Mouse (Mus musculus) kidney, embryonic 16.5 days (tissue): Measurements from ENCODE around the gene Klhl29. TPM values are rescaled to one million over a fixed set of nuclear protein-coding genes. Genes with fewer than 3 reads are reported as not detected.

ENCODE experiments used
- ATAC-seq: fragments of 200-750 bp; cut with Nextera tagmentation; 2 replicates; pipeline ENCODE4 v1.8.0; 2017; ENCODE audit warnings: moderate TSS enrichment; ENCODE audit not compliant: low FRiP score, low TSS enrichment
- H3K27ac ChIP-seq: fragments of 300-500 bp; sonication (generic); 2 replicates; pipeline ENCODE4 v1.5.1; 2014; ENCODE audit warnings: low read length
- H3K27me3 ChIP-seq: fragments of 300-500 bp; sonication (generic); 2 replicates; pipeline ENCODE4 v1.6.1; 2014; ENCODE audit warnings: low read length, control low read depth, mixed read lengths; ENCODE audit not compliant: insufficient read depth
- H3K36me3 ChIP-seq: fragments of 300-500 bp; sonication (generic); 2 replicates; pipeline ENCODE4 v1.6.1; 2014; ENCODE audit warnings: low read length, control low read depth, mixed read lengths; ENCODE audit not compliant: insufficient read depth
- H3K4me1 ChIP-seq: fragments of 300-500 bp; sonication (generic); 2 replicates; pipeline ENCODE4 v1.6.1; 2014; ENCODE audit warnings: low read length, control low read depth, mixed read lengths; ENCODE audit not compliant: insufficient read depth
- H3K4me2 ChIP-seq: fragments of 300-500 bp; sonication (generic); replicated peaks from 2 replicates; pipeline ENCODE4 v1.6.1; 2014; ENCODE audit warnings: low read depth, low read length
- H3K4me3 ChIP-seq: fragments of 300-500 bp; sonication (generic); 2 replicates; pipeline ENCODE4 v1.5.1; 2014; ENCODE audit warnings: mild to moderate bottlenecking, low read length
- H3K9ac ChIP-seq: fragments of 300-500 bp; sonication (generic); replicated peaks from 2 replicates; pipeline ENCODE4 v1.6.1; 2014; ENCODE audit warnings: low read length
- H3K9me3 ChIP-seq: fragments of 300-500 bp; sonication (generic); 2 replicates; pipeline ENCODE4 v1.6.1; 2016; ENCODE audit warnings: low read length, control low read depth
- WGBS: fragments of 180-500 bp; shearing (Covaris S2); extraction: QIAGEN DNeasy Blood & Tissue Kit; methylation state at CpG from one replicate; pipeline ENCODE4 v1.1.7; 2014; 5-methylcytosine and 5-hydroxymethylcytosine counted together
- polyA plus RNA-seq: library from polyadenylated mRNA; unstranded; fragments of >200 nt; fragmentation: Nextera tagmentation; extraction: Ambion mirVana; gene quantifications from 2 replicates; pipeline ENCODE4 v1.2.1, GENCODE M21; 2015

The Klhl29 gene
- polyA plus RNA-seq, 1 experiment from 2014 or later: 0.51 TPM

DNA sequence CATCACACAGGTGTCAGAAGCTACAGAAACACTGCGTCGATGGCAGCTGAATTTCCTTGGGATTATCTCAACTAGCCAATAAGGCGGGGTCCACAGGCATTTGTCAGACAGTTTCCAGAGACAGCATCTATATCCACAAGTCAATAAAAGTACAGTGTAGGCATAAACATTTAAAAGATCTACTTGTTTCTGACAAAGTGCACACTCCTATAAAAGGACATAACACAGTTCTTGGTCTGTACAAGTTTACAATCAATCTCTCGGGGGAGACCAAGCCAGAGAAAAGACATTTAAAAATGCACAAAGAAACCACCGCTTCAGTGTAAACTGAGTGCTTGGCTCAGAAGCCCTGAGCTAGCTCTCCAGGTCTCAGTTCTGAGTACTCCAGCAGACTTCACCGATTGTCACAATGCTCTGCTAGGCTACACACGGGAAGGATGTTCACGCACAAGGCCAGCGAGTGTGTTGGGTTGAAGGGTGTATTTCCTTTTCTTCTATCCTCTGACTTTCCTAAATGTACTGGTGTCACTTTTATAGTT lies 59.4 kb downstream of the Klhl29 start:
- no peaks in the 10 kb centered on the region for H3K36me3 ChIP-seq
- H3K9ac ChIP-seq: no peak overlapping the region
- no peak overlapping the region for H3K4me3 ChIP-seq
- H3K4me1 ChIP-seq: peaks cover 6% of the 10 kb centered on the region
- H3K27me3 ChIP-seq: no peaks in the 10 kb centered on the region
- ATAC-seq: no peak
- H3K9me3 ChIP-seq: no peaks in the 10 kb centered on the region
- no peak overlapping the region for H3K27ac ChIP-seq
- 65% methylated on average over 9 of the region's 9 CpGs for WGBS
- H3K4me2 ChIP-seq: no peak overlapping the region

- no peak overlapping the region for H3K9ac ChIP-seq
- ATAC-seq: no peak
- no peak overlapping the region for H3K4me3 ChIP-seq
- no peaks in the 10 kb centered on the region for H3K9me3 ChIP-seq
- H3K4me1 ChIP-seq: no peaks in the 10 kb centered on the region
- no peak overlapping the region for H3K4me2 ChIP-seq
- H3K27me3 ChIP-seq: no peaks in the 10 kb centered on the region
- no peak overlapping the region for H3K27ac ChIP-seq
- 91% methylated on average over 2 of the region's 2 CpGs for WGBS
- no peaks in the 10 kb centered on the region for H3K36me3 ChIP-seq
These were observed 67.6 kb downstream of the Klhl29 start for GRCm38 (mm10) chr12:5307923-5308322.

GRCm38 (mm10) chr12:5305466-5305865 lies 70.0 kb downstream of the Klhl29 start:
- H3K9ac ChIP-seq: no peak overlapping the region
- H3K27me3 ChIP-seq: no peaks in the 10 kb centered on the region
- H3K36me3 ChIP-seq: no peaks in the 10 kb centered on the region
- H3K4me1 ChIP-seq: no peaks in the 10 kb centered on the region
- H3K9me3 ChIP-seq: no peaks in the 10 kb centered on the region
- 49% methylated on average over 1 of the region's 1 CpGs for WGBS
- H3K27ac ChIP-seq: no peak overlapping the region
- ATAC-seq: no peak
- no peak overlapping the region for H3K4me3 ChIP-seq
- H3K4me2 ChIP-seq: no peak overlapping the region

DNA sequence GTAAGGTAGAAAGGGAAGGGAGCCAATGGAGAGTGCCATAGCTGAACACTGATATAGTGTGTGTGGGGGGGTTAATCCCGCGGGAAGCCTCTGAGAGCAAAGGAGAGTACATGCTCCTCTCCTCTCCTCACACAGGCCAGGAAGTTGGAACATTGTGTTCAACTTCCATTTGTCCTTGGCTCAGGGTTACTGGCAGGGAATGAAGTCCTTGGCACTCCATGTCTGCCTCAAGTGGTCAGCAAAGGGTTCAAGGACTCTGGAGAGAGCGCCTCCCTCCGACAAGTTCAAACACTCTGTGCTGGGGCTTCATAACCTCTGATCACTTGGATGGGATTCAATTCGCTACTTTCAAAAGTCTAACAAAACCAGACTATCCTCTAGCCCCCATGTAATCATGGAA lies 71.6 kb downstream of the Klhl29 start:
- 91% methylated on average over 5 of the region's 5 CpGs for WGBS
- H3K4me2 ChIP-seq: no peak overlapping the region
- H3K9me3 ChIP-seq: no peaks in the 10 kb centered on the region
- no peak overlapping the region for H3K9ac ChIP-seq
- no peaks in the 10 kb centered on the region for H3K4me1 ChIP-seq
- no peak overlapping the region for H3K4me3 ChIP-seq
- H3K36me3 ChIP-seq: no peaks in the 10 kb centered on the region
- H3K27me3 ChIP-seq: no peaks in the 10 kb centered on the region
- no peak overlapping the region for H3K27ac ChIP-seq
- no peak for ATAC-seq

DNA sequence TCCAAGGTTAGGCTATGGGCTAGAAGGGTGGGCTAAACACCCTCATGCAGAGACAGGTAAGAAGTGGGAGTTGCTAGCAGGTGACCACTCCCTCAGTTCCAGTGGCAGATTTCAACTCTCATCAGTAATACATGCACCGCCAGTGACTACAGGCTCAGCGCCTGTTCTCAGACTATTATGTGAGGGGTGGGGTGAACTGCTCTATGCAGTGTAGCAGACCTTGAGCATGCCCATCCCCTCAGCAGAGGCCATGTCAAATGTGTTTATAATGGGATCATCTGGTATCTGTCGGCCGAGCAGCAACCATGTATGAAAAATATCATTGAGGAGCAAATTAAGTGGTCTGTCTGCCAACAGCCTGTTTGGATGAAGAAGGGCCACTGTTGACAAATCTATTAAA lies 72.4 kb downstream of the Klhl29 start:
- no peaks in the 10 kb centered on the region for H3K36me3 ChIP-seq
- no peaks in the 10 kb centered on the region for H3K27me3 ChIP-seq
- no peak overlapping the region for H3K4me2 ChIP-seq
- 85% methylated on average over 4 of the region's 4 CpGs for WGBS
- H3K9ac ChIP-seq: no peak overlapping the region
- H3K27ac ChIP-seq: no peak overlapping the region
- no peaks in the 10 kb centered on the region for H3K9me3 ChIP-seq
- H3K4me1 ChIP-seq: no peaks in the 10 kb centered on the region
- no peak for ATAC-seq
- H3K4me3 ChIP-seq: no peak overlapping the region

GRCm38 (mm10) chr12:5301841-5302240 lies 73.6 kb downstream of the Klhl29 start:
- Histone ChIP-seq H3K4me1 (no peaks in the 10 kb centered on the region), H3K27me3 (no peaks in the 10 kb centered on the region), H3K4me3 (no peak overlapping the region), H3K9me3 (no peaks in the 10 kb centered on the region), H3K36me3 (no peaks in the 10 kb centered on the region), H3K9ac (no peak overlapping the region), H3K4me2 (no peak overlapping the region), H3K27ac (no peak overlapping the region)
- ATAC-seq: no peak
- 65% methylated on average over 5 of the region's 5 CpGs for WGBS

DNA sequence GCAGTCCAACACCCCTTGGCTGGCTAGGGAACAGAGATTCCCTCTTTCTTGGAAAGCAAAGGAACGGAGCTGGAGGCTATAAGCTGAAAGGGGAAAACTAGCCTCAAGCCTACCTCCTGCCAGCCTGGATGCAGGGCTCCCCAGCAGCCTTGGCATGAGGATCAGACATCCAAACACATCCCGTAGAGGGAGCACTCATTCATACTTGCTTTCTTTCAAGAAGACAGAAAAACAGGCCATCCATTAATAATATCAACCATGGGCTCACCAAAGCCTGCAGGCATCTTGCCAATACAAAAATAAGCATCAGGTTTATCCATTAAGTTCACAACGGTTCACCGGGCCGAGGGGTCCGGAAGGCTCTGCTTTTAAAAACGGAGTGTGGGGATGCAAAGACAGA lies 79.1 kb downstream of the Klhl29 start:
- H3K27ac ChIP-seq: no peak overlapping the region
- 70% methylated on average over 7 of the region's 7 CpGs for WGBS
- no peaks in the 10 kb centered on the region for H3K27me3 ChIP-seq
- H3K9me3 ChIP-seq: no peaks in the 10 kb centered on the region
- ATAC-seq: no peak
- H3K36me3 ChIP-seq: no peaks in the 10 kb centered on the region
- H3K4me3 ChIP-seq: no peak overlapping the region
- no peak overlapping the region for H3K4me2 ChIP-seq
- H3K4me1 ChIP-seq: no peaks in the 10 kb centered on the region
- no peak overlapping the region for H3K9ac ChIP-seq

DNA sequence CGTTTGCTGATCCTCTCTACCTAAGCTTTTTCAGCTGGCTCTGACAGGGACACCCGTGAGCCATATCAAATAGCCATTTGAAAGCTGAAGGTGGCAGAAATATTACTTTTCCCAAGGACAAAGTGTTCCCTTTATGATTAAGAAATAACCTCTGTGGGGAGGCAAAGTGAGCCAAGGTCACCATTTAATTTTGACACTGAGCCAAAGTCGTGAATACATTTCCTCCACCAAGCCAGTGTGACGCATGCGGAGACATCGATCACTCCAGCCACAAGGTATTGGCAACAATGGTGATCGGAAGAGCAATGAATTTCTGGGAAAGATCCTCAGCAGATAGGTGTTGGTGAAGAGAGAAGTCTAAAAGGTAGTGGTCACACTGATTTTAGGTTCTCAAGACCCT lies 83.2 kb downstream of the Klhl29 start:
- Histone ChIP-seq H3K27ac (no peak overlapping the region), H3K9me3 (no peaks in the 10 kb centered on the region), H3K4me1 (no peaks in the 10 kb centered on the region), H3K4me3 (no peak overlapping the region), H3K9ac (no peak overlapping the region), H3K36me3 (no peaks in the 10 kb centered on the region), H3K27me3 (no peaks in the 10 kb centered on the region), H3K4me2 (no peak overlapping the region)
- no peak for ATAC-seq
- 74% methylated on average over 7 of the region's 7 CpGs for WGBS

DNA sequence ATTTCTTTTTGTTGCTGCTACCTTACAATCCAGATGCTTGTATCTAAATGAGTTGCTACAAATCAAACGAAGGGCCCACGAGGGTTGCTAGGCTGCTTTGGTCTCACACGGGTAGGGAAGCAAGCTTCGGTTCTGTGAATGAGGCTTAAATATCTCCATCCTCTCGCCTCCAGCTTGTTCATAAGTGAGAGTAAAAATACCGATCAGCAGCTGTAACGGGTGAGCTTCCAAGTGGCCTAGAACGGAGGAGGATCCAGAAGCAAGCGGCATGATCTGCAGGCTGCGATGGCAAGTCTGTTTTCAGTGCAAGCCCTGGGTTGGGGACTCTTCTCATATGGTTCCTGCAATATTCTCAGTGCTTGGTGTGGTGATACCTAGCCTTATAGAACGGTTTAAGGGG lies 89.9 kb downstream of the Klhl29 start:
- no peaks in the 10 kb centered on the region for H3K4me1 ChIP-seq
- no peaks in the 10 kb centered on the region for H3K9me3 ChIP-seq
- no peak overlapping the region for H3K9ac ChIP-seq
- no peaks in the 10 kb centered on the region for H3K36me3 ChIP-seq
- H3K27ac ChIP-seq: no peak overlapping the region
- no peak overlapping the region for H3K4me2 ChIP-seq
- 85% methylated on average over 11 of the region's 11 CpGs for WGBS
- H3K4me3 ChIP-seq: no peak overlapping the region
- ATAC-seq: no peak
- no peaks in the 10 kb centered on the region for H3K27me3 ChIP-seq

- no peaks in the 10 kb centered on the region for H3K27me3 ChIP-seq
- H3K4me2 ChIP-seq: no peak overlapping the region
- H3K27ac ChIP-seq: no peak overlapping the region
- no peaks in the 10 kb centered on the region for H3K9me3 ChIP-seq
- WGBS: 84% methylated on average over 6 of the region's 6 CpGs
- no peaks in the 10 kb centered on the region for H3K4me1 ChIP-seq
- H3K9ac ChIP-seq: no peak overlapping the region
- no peaks in the 10 kb centered on the region for H3K36me3 ChIP-seq
- no peak overlapping the region for H3K4me3 ChIP-seq
- no peak for ATAC-seq
These were observed 90.5 kb downstream of the Klhl29 start for GRCm38 (mm10) chr12:5284961-5285360.
